Mouse (Mus musculus) liver, adult 2 months (tissue): ENCODE measurements at regions not wholly inside any gene's neighbourhood (a gene's known extent, or its start where the extent isn't known, plus 50 kb on each side); places are given as distances from the start of the nearest gene placed in this dataset.
A peak's percentile ranks its signal among the peaks of the same experiment; 100 is the strongest.

Source experiments
- DNase-seq: peaks from one replicate; pipeline ENCODE4 v3.0.0-alpha.2; 2011; ENCODE audit warnings: low read depth, low spot score; ENCODE audit errors: extremely low read depth
- H3K27ac ChIP-seq: fragments of 200-500 bp; replicated peaks from 2 replicates; pipeline ENCODE4 v1.5.1; 2012; ENCODE audit warnings: low read depth, mild to moderate bottlenecking, control low read depth, inconsistent platforms, low read length; ENCODE audit not compliant: insufficient read depth
- H3K27me3 ChIP-seq: fragments of 200-500 bp; 2 replicates; pipeline ENCODE4 v1.6.1; 2012; ENCODE audit warnings: mild to moderate bottlenecking, moderate library complexity, low read length, inconsistent platforms; ENCODE audit not compliant: control insufficient read depth, insufficient read depth
- H3K36me3 ChIP-seq: fragments of 200-500 bp; 2 replicates; pipeline ENCODE4 v1.6.1; 2012; ENCODE audit warnings: low read length, inconsistent platforms; ENCODE audit not compliant: control insufficient read depth, insufficient read depth
- H3K4me1 ChIP-seq: fragments of 200-500 bp; 2 replicates; pipeline ENCODE4 v1.6.1; 2011; ENCODE audit warnings: low read length; ENCODE audit not compliant: control insufficient read depth, insufficient read depth
- H3K4me3 ChIP-seq: fragments of 200-500 bp; 2 replicates; pipeline ENCODE4 v1.5.1; 2011; ENCODE audit warnings: low read depth, mild to moderate bottlenecking, control low read depth, low read length, moderate library complexity; ENCODE audit not compliant: insufficient read depth
- H3K79me2 ChIP-seq: fragments of 200-500 bp; 2 replicates; pipeline ENCODE4 v1.6.1; 2012; ENCODE audit warnings: inconsistent platforms, mild to moderate bottlenecking, low read length, moderate library complexity; ENCODE audit not compliant: control insufficient read depth, insufficient read depth
- H3K9ac ChIP-seq: fragments of 200-500 bp; 2 replicates; pipeline ENCODE4 v1.6.1; 2012; ENCODE audit warnings: low read depth, mild to moderate bottlenecking, control low read depth, inconsistent platforms, low read length
- CTCF ChIP-seq: fragments of 200-500 bp; IDR thresholded peaks from 2 replicates; pipeline ENCODE4 v1.5.1; 2011; ENCODE audit warnings: low read depth, low read length, control low read depth
- POLR2A ChIP-seq: fragments of 200-500 bp; IDR thresholded peaks from 2 replicates; pipeline ENCODE4 v1.6.1; 2011; ENCODE audit warnings: low read length, control low read depth; ENCODE audit not compliant: insufficient read depth; ENCODE audit errors: extremely low read depth
- WGBS: fragments of 180-500 bp; shearing (Covaris S2); methylation state at CpG from one replicate; pipeline ENCODE4 v1.1.7; 2018; 5-methylcytosine and 5-hydroxymethylcytosine counted together

DNA sequence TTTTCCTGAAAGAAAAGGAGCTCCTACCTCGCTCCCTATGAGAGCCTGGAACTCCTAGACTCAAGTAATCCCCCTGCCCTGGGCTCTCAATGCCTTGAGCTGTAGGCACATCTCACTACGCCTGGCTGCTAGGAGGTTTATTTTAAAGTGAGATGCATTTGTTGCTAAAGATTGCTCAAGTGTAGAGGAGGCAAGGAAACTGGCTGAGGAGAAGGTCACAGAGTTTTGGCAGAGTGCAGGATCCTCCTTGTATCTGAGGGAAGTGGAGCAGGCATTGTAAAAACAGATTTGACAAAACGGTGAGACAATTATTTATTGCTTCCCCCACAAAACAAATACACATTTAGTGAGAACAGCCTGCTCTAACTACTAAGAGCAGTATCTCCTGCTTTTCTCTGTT is 228.7 kb downstream of the Gm5426 start:
- no peak for DNase-seq
- Histone ChIP-seq H3K4me1 (peaks cover 9% of the 10 kb centered on the region; the same call in 1 of the 2 replicates), H3K36me3 (no peaks in the 10 kb centered on the region), H3K27ac (no peak overlapping the region), H3K9ac (no peak overlapping the region), H3K4me3 (no peak overlapping the region), H3K79me2 (no peaks in the 10 kb centered on the region), H3K27me3 (no peaks in the 10 kb centered on the region)
- WGBS, result 55% methylated on average over 3 of the region's 3 CpGs
- TF ChIP-seq CTCF (no peak), POLR2A (no peak)

DNA sequence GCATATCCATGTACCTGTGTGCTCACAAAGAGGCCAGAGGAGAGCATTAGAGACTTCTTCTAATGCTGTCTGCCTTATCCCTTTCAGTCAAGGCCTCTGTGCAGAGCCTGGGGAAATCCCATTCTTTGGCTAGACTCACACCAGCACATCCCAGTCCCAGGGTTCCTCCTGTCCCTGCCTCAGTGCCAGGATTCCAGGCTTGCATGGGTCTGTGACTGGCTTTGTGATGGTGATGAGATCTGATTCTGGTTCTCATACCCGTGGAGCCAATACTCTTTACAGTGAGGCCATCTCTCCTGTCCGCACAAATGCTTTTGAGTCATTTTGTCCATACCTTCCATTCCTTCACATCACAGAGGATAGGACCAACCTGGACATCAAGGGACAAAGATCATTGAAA is 230.5 kb downstream of the Gm5426 start:
- no peak overlapping the region for H3K4me3 ChIP-seq
- no peak overlapping the region for H3K9ac ChIP-seq
- no peaks in the 10 kb centered on the region for H3K27me3 ChIP-seq
- H3K79me2 ChIP-seq, result no peaks in the 10 kb centered on the region
- no peak overlapping the region for H3K27ac ChIP-seq
- no peaks in the 10 kb centered on the region for H3K36me3 ChIP-seq
- DNase-seq, result no peak
- TF ChIP-seq POLR2A, result no peak
- TF ChIP-seq CTCF, result no peak
- WGBS, result 93% methylated on average over 2 of the region's 2 CpGs
- H3K4me1 ChIP-seq, result peaks cover 4% of the 10 kb centered on the region; the same call in 1 of the 2 replicates

DNA sequence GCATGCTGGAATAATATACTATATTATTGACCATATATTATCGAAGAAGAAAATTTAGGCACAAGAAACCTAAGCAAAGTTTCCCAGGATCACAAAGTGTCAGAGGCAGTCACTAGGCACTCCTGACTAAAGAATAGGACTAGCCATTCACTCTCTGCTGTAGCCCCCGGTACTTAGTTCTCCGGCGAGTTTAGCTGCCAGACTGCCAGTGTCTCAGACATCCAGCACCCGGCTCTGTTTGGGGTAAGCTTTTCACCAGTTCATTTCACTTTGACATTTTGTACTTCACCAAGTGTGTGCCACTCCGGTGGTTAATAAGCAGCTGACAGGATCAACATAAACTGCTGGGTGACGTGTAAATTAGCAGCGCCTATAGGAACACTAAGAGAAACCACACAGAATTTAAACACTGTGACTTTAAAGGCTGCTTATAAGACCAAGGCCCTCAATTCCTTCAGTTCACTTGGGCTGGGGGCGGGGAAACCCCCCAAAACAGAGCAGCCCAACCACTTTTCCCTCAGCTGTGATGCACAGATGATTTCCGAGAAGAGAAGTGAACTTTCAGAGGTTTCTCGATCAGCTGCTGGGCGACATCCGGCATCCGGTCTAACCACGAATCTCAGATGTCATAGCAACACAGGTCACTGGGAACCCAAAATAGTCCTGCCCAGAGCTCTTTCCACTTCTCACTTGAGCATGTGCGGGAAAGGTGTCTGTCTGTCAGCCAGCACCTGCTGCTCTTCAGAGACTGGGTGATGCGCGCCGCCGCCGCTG is 234.3 kb downstream of the Gm5426 start:
- TF ChIP-seq POLR2A (no peak), CTCF (no peak)
- Histone ChIP-seq H3K4me1 (no peaks in the 10 kb centered on the region), H3K27ac (no peak overlapping the region), H3K79me2 (no peaks in the 10 kb centered on the region), H3K36me3 (no peaks in the 10 kb centered on the region), H3K4me3 (no peak overlapping the region), H3K9ac (no peak overlapping the region), H3K27me3 (no peaks in the 10 kb centered on the region)
- DNase-seq, result peak; percentile 21
- WGBS, result 82% methylated on average over 21 of the region's 21 CpGs

DNA sequence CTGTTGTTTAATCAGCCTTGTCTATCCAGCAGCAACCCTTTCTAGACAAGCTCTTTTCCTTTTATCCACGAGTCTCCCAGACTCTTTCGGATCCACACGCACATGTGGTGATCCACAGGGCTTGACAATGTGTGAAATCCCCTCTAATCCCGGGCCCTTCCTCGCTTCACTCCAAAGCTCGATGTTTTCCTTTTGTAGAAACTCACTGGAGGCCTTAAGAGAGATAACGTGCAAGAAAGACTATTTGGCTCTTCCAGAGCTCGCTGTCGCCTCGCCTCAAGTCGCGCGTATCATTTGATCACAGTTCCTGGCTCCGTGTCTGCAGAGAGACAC is 234.9 kb downstream of the Gm5426 start:
- Histone ChIP-seq H3K27me3 (no peaks in the 10 kb centered on the region), H3K27ac (no peak overlapping the region), H3K4me3 (no peak overlapping the region), H3K36me3 (no peaks in the 10 kb centered on the region), H3K9ac (no peak overlapping the region), H3K4me1 (no peaks in the 10 kb centered on the region), H3K79me2 (no peaks in the 10 kb centered on the region)
- 82% methylated on average over 14 of the region's 14 CpGs for WGBS
- TF ChIP-seq CTCF (no peak), POLR2A (no peak)
- DNase-seq, result no peak

DNA sequence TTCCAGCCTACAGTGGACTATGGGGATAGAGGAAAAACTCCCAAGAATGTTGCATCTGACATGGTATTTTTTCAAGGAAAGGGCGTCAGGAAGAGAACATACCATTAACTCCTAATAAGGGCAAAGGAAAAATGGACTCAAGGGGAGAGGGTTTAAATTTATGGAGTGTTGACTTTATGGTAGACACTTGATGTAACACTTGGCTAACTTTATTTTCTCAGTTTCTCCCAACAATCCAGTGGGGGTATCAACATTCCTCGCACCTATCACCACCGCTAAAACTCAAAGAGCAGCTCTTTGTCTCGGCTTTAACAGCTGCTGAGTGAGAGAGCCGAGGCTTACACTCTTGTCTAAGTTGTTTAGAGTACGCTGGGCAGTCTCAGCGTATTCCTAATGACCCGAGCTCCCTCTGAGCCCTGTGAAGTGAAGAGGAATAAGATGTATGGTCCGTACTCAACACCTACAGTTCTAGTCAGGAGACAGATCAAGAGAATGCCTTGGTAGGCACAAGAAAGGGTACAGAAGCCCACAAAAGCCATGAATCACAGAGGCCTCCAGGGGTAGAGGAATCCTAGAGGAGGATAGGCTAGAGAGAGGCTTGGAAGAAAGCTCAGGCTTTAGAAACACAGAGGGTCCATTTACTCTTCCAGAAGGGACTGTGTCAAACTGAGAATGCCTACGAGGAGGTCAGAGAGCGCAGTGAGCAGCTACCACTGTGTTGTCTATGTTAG is 236.4 kb downstream of the Gm5426 start:
- Histone ChIP-seq H3K27me3 (no peaks in the 10 kb centered on the region), H3K36me3 (no peaks in the 10 kb centered on the region), H3K9ac (no peak overlapping the region), H3K4me3 (no peak overlapping the region), H3K79me2 (no peaks in the 10 kb centered on the region), H3K27ac (no peak overlapping the region), H3K4me1 (no peaks in the 10 kb centered on the region)
- WGBS, result 82% methylated on average over 11 of the region's 11 CpGs
- no peak for TF ChIP-seq POLR2A
- TF ChIP-seq CTCF, result no peak
- no peak for DNase-seq

DNA sequence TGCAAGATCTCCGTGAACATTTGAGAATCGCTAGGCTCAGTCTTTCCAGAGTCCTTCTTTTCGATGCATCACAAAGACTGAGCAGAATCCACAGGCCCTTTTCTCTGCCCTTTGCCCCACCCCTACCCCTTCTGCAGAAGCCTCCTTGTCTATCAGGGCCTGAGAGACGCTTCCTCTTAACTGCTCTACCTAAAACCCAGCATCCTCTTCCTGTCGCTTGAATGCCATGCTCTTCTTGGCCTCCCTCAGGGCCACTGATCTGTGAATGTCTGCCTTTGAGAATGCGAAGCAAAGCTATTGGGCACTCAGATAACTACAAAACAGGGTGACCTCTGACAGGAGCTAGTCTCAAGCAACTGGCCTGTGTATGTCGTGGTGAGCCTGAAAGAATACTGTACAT is 237.1 kb downstream of the Gm5426 start:
- Histone ChIP-seq H3K27ac (peak overlapping the region; percentile 13; the same call in 1 of the 2 replicates), H3K27me3 (no peaks in the 10 kb centered on the region), H3K36me3 (no peaks in the 10 kb centered on the region), H3K79me2 (no peaks in the 10 kb centered on the region), H3K4me3 (no peak overlapping the region), H3K4me1 (no peaks in the 10 kb centered on the region), H3K9ac (no peak overlapping the region)
- TF ChIP-seq CTCF, result no peak
- no peak for TF ChIP-seq POLR2A
- DNase-seq, result no peak
- WGBS, result 81% methylated on average over 7 of the region's 7 CpGs
